13 mouse cellular contexts compared by ENCODE assay signal in the genomic region with DNA sequence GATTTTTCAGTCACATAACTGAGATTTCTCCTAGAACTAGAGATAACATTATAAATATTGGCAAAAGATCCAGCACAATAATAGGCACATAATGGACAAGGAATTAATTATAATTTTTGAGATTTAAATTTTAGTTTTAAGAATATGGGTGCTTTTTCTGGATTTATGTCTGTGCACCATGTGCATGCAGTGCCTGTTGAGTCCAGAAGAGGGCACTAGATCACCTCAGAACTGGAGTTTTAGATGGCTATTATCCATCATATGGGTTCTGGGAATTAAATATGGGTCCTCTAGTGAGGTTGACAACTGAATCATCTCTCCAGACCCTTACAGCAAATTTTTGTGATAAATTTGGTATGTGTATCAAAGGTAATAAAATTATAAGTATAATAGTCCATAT. TPM values are rescaled to one million over a fixed set of nuclear protein-coding genes. Genes with fewer than 3 reads are reported as not detected.
DNase-seq lines count a peak whose midpoint lies in the region; ATAC-seq lines count a peak whose summit lies in the region.
"Had no signal": no experiment of that assay in that cellular context is flagged by ENCODE, and none has a peak within 500 bp of the region (broad histone marks: within the 10 kb centered on the region; RNA-seq: fewer than 3 reads in every experiment).

No protein-coding gene starts in this region.

- no peak for ATAC-seq in granulocyte monocyte progenitor cell, adult 5-6 weeks (replicated peaks; ENCODE audit: poor library complexity, severe bottlenecking)

- DNase-seq in embryo, embryonic 10.5 days (ENCODE audit: low spot score), result peak; percentile 17
- DNase-seq in embryo, embryonic 11 days, result no peak
- peak; percentile 9 for DNase-seq in kidney, postnatal 10 days
- no peak for DNase-seq in kidney, postnatal 14 days
- DNase-seq in retina, embryonic 14.5 days (ENCODE audit: low spot score), result peak; percentile 11
- DNase-seq in retina, postnatal 1 day, result no peak
- no peak for DNase-seq in frontal cortex, postnatal 10 days (ENCODE audit: low spot score in 2 of 2)
- DNase-seq: adrenal gland, postnatal 36 days; cerebellum, adult 18-20 months; heart, postnatal 4 days; thymus, postnatal 25 days had no signal

RNA-seq across cellular contexts. Expression of a gene that starts 21.8 kb away (rescaled TPM):
- not detected in 2 replicates for total RNA-seq in granulocyte monocyte progenitor cell, adult 5-6 weeks (2014; fragmentation: Nextera tagmentation)
- total RNA-seq in granulocyte monocyte progenitor cell, adult 5-6 weeks (2017), result not detected in 2 replicates
- total RNA-seq: megakaryocyte-erythroid progenitor cell, adult 5-6 weeks had no signal

Comparison
In these comparisons a context has a peak if more than half of its experiments do, and no peak if none do; other contexts are left out.
1. DNase-seq: peak in embryo, embryonic 10.5 days (single experiment), kidney, postnatal 10 days (single experiment) and retina, embryonic 14.5 days (single experiment); none in embryo, embryonic 11 days (single experiment), kidney, postnatal 14 days (single experiment), retina, postnatal 1 day (single experiment) and frontal cortex, postnatal 10 days (0 of 2).